Mouse (Mus musculus) adrenal gland, adult 8-10 months (tissue): ENCODE measurements around the gene Pigk. TPM values are rescaled to one million over a fixed set of nuclear protein-coding genes. Genes with fewer than 3 reads are reported as not detected.

Source experiments
- DNase-seq: peaks from one replicate; pipeline ENCODE4 v3.0.0; 2022
- total RNA-seq, 4 experiments: library from RNA; stranded (reverse); gene quantifications; 2 replicates each; pipeline ENCODE4 v1.2.4; 2022

Gene Pigk
- total RNA-seq, 4 experiments from 2014 or later, result 65.0 to 73.7 (median 68.0) TPM

- DNase-seq, result no peak
Observed at GRCm38 (mm10) chr3:152733011-152733410, 19.1 kb downstream of the Pigk start.

- DNase-seq, result no peak
Observed at GRCm38 (mm10) chr3:152733513-152733912, 19.6 kb downstream of the Pigk start.

- DNase-seq, result no peak
Observed at GRCm38 (mm10) chr3:152734100-152734499, 20.2 kb downstream of the Pigk start.

GRCm38 (mm10) chr3:152735601-152736250 is 21.8 kb downstream of the Pigk start:
- DNase-seq, result no peak

GRCm38 (mm10) chr3:152744301-152744700 is 30.4 kb downstream of the Pigk start:
- DNase-seq, result no peak

- no peak for DNase-seq
Observed at GRCm38 (mm10) chr3:152745611-152746010, 31.7 kb downstream of the Pigk start.

GRCm38 (mm10) chr3:152749461-152749871 is 35.6 kb downstream of the Pigk start:
- no peak for DNase-seq

GRCm38 (mm10) chr3:152749881-152750280 is 36.0 kb downstream of the Pigk start:
- no peak for DNase-seq

- no peak for DNase-seq
Observed at GRCm38 (mm10) chr3:152752911-152753310, 39.0 kb downstream of the Pigk start.

GRCm38 (mm10) chr3:152753345-152753744 is 39.4 kb downstream of the Pigk start:
- DNase-seq, result no peak

- DNase-seq, result no peak
Observed at GRCm38 (mm10) chr3:152753920-152754764, 40.2 kb downstream of the Pigk start.

- DNase-seq, result no peak
Observed at GRCm38 (mm10) chr3:152755515-152755914, 41.6 kb downstream of the Pigk start.

GRCm38 (mm10) chr3:152756896-152757295 is 43.0 kb downstream of the Pigk start:
- DNase-seq, result no peak

GRCm38 (mm10) chr3:152757464-152758393 is 43.8 kb downstream of the Pigk start:
- DNase-seq, result no peak

GRCm38 (mm10) chr3:152758500-152759032 is 44.7 kb downstream of the Pigk start:
- DNase-seq, result no peak

GRCm38 (mm10) chr3:152761116-152761515 is 47.2 kb downstream of the Pigk start:
- no peak for DNase-seq

GRCm38 (mm10) chr3:152761661-152762060 is 47.8 kb downstream of the Pigk start:
- no peak for DNase-seq

- DNase-seq, result no peak
Observed at GRCm38 (mm10) chr3:152762302-152762701, 48.4 kb downstream of the Pigk start.

- peak; percentile 18 for DNase-seq
Observed at GRCm38 (mm10) chr3:152763139-152763882, 49.4 kb downstream of the Pigk start.

GRCm38 (mm10) chr3:152764516-152765312 is 50.8 kb downstream of the Pigk start:
- DNase-seq, result no peak

GRCm38 (mm10) chr3:152767485-152767884 is 53.6 kb downstream of the Pigk start:
- no peak for DNase-seq
